Mouse (Mus musculus) gastrocnemius, adult 2 months (tissue): ENCODE measurements around the gene 1600012H06Rik. TPM values are rescaled to one million over a fixed set of nuclear protein-coding genes. Genes with fewer than 3 reads are reported as not detected.
"Not testable (repeated sequence)": the region's sequence is repeated elsewhere in the genome, so short reads cannot be mapped to it uniquely, and the experiment has no call there.

Source experiments
- DNase-seq: peaks from one replicate; pipeline ENCODE4 v3.0.0; 2022
- H3K27ac ChIP-seq: fragments of 200-600 bp; 2 replicates; pipeline ENCODE4 v1.8.1; 2022; ENCODE audit warnings: mild to moderate bottlenecking
- H3K4me3 ChIP-seq: fragments of 200-600 bp; 2 replicates; pipeline ENCODE4 v1.8.1; 2022; ENCODE audit warnings: mild to moderate bottlenecking, moderate library complexity
- CTCF ChIP-seq: fragments of 200-600 bp; IDR thresholded peaks from 2 replicates; pipeline ENCODE4 v1.8.1; 2022; ENCODE audit warnings: antibody characterized with exemption, mild to moderate bottlenecking, moderate library complexity
- intact Hi-C: fragments of 180-260 bp; cut with DNase I; formaldehyde crosslinking; loops from one replicate; pipeline ENCODE4 v1.15.1; 2025
- long read RNA-seq, 2 experiments: library from polyadenylated mRNA; stranded (forward); transcript quantifications; one replicate each; pipeline ENCODE4 v2.0.0; 2021
- total RNA-seq, 2 experiments: library from RNA; stranded (reverse); gene quantifications; 2 replicates each; pipeline ENCODE4 v1.2.3; 2021

Gene 1600012H06Rik
- 1 to 10 TPM; 8.1 to 9.9 TPM for total RNA-seq
- long read RNA-seq, experiment 1, transcript 1600012H06Rik-202 (2 exons, 2,523 nt) = major isoform, 7 of 20 reads
- long read RNA-seq, experiment 1, partial matches to known transcripts = 0 of 20 reads
- long read RNA-seq, experiment 1, other reads (novel, unspliced or antisense) = 9 of 20 reads
- long read RNA-seq, experiment 2, transcript 1600012H06Rik-201 (2 exons, 2,506 nt) = major isoform, 7 of 22 reads
- long read RNA-seq, experiment 2, transcript 1600012H06Rik-202 (2 exons, 2,523 nt) = minor isoform, 5 of 22 reads
- long read RNA-seq, experiment 2, partial matches to known transcripts = 0 of 22 reads
- long read RNA-seq, experiment 2, other reads (novel, unspliced or antisense) = 9 of 22 reads

GRCm38 (mm10) chr17:14943009-14943728 lies at the start of gene 1600012H06Rik, which contains the start of gene Wdr27:
Gene 1600012H06Rik (plus strand): TSS chr17:14943184.
Gene Wdr27 (minus strand): TSS chr17:14943158.
- intact Hi-C loops = no loop called here
- Histone ChIP-seq H3K27ac (peak within 1 kb of the TSS; percentile 95), H3K4me3 (peak within 1 kb of the TSS; percentile 92)
- no peak for TF ChIP-seq CTCF
- DNase-seq = peak; percentile 99

DNA sequence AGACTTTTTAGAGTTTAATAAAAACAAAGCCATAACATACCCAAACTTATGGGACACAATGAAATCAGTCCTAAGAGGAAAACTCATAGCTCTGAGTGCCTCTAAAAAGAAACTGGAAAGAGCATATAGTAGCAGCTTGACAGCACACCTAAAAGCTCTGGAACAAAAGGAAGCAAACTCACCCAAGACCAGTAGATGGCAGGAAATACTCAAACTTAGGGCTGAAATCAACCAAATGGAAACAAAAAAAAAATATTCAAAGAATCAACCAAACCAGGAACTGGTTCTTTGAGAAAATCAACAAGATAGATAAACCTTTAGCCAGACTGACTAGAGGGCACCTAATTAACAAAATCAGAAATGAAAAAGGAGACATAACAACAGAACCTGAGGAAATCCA lies 47.9 kb upstream of the 1600012H06Rik start:
- H3K27ac ChIP-seq, intact Hi-C loops, DNase-seq, H3K4me3 ChIP-seq: not testable (repeated sequence)

- Histone ChIP-seq H3K27ac (no peak overlapping the region), H3K4me3 (no peak overlapping the region)
- no peak for TF ChIP-seq CTCF
- intact Hi-C loops = no loop called here
- no peak for DNase-seq
These were observed 44.0 kb upstream of the 1600012H06Rik start for GRCm38 (mm10) chr17:14898972-14899371.

GRCm38 (mm10) chr17:14903212-14903611 lies 39.8 kb upstream of the 1600012H06Rik start:
- intact Hi-C loops = loop anchor here (10.0 kb wide), 2 partner anchors 208 to 668 kb away; partner anchors contain the start of gene Thbs2
- H3K4me3 ChIP-seq = no peak overlapping the region
- no peak for TF ChIP-seq CTCF
- no peak overlapping the region for H3K27ac ChIP-seq
- DNase-seq = no peak

DNA sequence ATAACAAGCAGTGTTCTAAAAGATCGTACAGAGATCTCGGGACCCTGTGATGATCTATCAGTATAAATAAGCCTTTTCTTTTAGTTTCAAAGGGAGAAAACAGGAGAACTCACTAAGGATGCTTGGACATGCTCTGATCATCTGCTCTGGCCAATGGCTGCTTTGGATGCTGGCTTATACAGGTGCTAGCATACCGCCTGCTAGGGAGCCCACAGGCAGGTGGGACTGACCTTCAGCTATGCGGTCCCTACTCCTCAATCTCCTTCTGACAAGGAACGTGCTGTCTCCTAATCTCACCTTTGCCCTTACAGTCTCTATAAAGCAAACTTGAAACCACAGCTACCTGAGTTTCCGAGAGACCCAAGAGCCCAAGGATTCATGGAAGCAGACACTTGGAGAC lies 38.8 kb upstream of the 1600012H06Rik start:
- DNase-seq = no peak
- Histone ChIP-seq H3K4me3 (no peak overlapping the region), H3K27ac (no peak overlapping the region)
- TF ChIP-seq CTCF = no peak
- intact Hi-C loops = loop anchor here (10.0 kb wide), 2 partner anchors 209 to 669 kb away; partner anchors contain the start of gene Thbs2

- peak; percentile 50 for DNase-seq
- H3K4me3 ChIP-seq = no peak overlapping the region
- TF ChIP-seq CTCF = peak; percentile 97
- intact Hi-C loops = loop anchor here (1.0 to 10.0 kb wide), 4 partner anchors 210 to 670 kb away; partner anchors contain the start of gene Thbs2
- H3K27ac ChIP-seq = peak overlapping the region; percentile 51; the same call in 1 of the 2 replicates
These were observed 38.2 kb upstream of the 1600012H06Rik start for GRCm38 (mm10) chr17:14904637-14905265.

GRCm38 (mm10) chr17:14906611-14907010 lies 36.4 kb upstream of the 1600012H06Rik start:
- peak overlapping the region; percentile 43; the same call in 1 of the 2 replicates for H3K27ac ChIP-seq
- TF ChIP-seq CTCF = no peak
- DNase-seq = peak; percentile 24
- intact Hi-C loops = loop anchor here (10.0 kb wide), 2 partner anchors 212 to 672 kb away; partner anchors contain the start of gene Thbs2
- H3K4me3 ChIP-seq = no peak overlapping the region

GRCm38 (mm10) chr17:14907136-14907535 lies 35.8 kb upstream of the 1600012H06Rik start:
- Histone ChIP-seq H3K4me3 (no peak overlapping the region), H3K27ac (no peak overlapping the region)
- intact Hi-C loops = loop anchor here (10.0 kb wide), 2 partner anchors 212 to 672 kb away; partner anchors contain the start of gene Thbs2
- no peak for TF ChIP-seq CTCF
- DNase-seq = no peak

DNA sequence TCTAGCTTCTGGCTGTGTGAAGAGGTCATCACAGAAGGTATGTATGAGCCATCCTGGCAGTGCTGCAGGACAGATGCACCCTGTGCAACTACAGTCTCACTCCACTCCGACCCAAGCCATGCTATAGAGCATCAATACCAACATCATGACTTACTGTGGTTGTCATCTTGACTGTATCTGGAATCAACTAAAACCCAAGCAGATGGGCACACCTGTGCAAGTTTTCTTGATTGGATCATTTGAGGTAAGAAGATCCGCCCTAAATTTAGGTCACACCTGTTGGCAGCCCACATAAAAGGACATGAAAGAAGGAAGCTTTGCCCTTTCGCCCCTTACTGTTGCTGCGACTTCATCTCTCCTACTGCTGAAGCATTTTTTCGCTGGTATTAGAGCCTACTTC lies 33.7 kb upstream of the 1600012H06Rik start:
- Histone ChIP-seq H3K27ac (no peak overlapping the region), H3K4me3 (no peak overlapping the region)
- no peak for DNase-seq
- no peak for TF ChIP-seq CTCF
- intact Hi-C loops = loop anchor here (10.0 kb wide), 2 partner anchors 215 to 675 kb away; partner anchors contain the start of gene Thbs2

DNA sequence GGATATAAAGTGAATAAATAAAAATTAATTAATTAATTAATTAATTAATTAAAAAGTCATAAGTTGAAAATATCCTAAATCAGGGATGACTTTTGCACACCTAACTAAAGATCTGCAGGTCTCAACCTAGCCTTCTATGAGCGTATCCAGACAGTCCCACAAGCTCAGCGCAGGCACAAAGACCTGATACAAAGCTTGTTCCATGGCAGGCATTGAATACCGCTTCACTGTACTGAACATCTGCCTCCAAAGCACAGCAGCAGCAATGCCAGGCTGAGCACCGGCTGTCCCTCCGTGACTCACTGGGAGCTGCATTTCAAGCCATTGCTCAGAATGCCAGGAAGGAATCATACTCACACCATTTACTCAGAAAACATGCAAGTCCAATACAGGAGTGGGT lies 32.2 kb upstream of the 1600012H06Rik start:
- intact Hi-C loops = no loop called here
- H3K27ac ChIP-seq = no peak overlapping the region

DNA sequence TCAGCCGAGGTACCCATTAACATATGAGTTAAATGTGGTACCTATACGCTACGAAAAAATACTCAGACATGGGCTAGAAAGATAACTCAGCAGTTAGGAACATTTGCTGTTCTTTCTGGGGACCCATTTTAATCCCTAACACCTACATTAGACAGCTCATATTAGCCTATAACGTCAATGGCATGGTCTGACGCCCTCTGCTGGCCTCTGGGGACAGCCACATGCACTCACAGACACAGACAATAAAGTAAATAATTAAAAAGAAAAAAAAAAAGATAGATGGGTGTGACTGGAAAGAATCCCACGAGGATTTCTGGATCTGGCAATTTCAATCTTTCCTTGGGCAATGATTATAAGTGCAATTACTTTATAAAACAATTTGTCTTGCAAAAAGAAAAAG lies 30.6 kb upstream of the 1600012H06Rik start:
- DNase-seq = no peak
- H3K27ac ChIP-seq = no peak overlapping the region
- no peak overlapping the region for H3K4me3 ChIP-seq
- peak; percentile 50 for TF ChIP-seq CTCF
- intact Hi-C loops = no loop called here

More for the DNA sequence above, 32.2 kb upstream of the 1600012H06Rik start:
- no peak for DNase-seq
- no peak for TF ChIP-seq CTCF
- H3K4me3 ChIP-seq = no peak overlapping the region

- no peak for TF ChIP-seq CTCF
- intact Hi-C loops = no loop called here
- H3K4me3 ChIP-seq = no peak overlapping the region
- no peak for DNase-seq
- no peak overlapping the region for H3K27ac ChIP-seq
These were observed 30.0 kb upstream of the 1600012H06Rik start for GRCm38 (mm10) chr17:14912981-14913380.
